Mouse (Mus musculus): Measurements from ENCODE around the gene Morc4.
A peak's percentile ranks its signal among the peaks of the same experiment; 100 is the strongest.

Morc4 gene

GRCm38 (mm10) chrX:139815201-139815600 lies 56.3 kb downstream of the Morc4 start:
- Histone ChIP-seq H3K27me3 (ENCODE audit: control insufficient read depth, insufficient read depth, low read length, poor library complexity, severe bottlenecking) (no peaks in the 10 kb centered on the region), H3K36me3 (ENCODE audit: control insufficient read depth, insufficient read depth, low read length, poor library complexity, severe bottlenecking) (no peaks in the 10 kb centered on the region)
- no peak for DNase-seq (ENCODE audit: low read depth, low spot score)

- Histone ChIP-seq H3K36me3 (ENCODE audit: control insufficient read depth, insufficient read depth, low read length, poor library complexity, severe bottlenecking) (no peaks in the 10 kb centered on the region), H3K27me3 (ENCODE audit: control insufficient read depth, insufficient read depth, low read length, poor library complexity, severe bottlenecking) (no peaks in the 10 kb centered on the region)
- DNase-seq (ENCODE audit: low read depth, low spot score), result peak; percentile 1
Measured at GRCm38 (mm10) chrX:139814018-139814635, 57.4 kb downstream of the Morc4 start.

- Histone ChIP-seq H3K36me3 (ENCODE audit: control insufficient read depth, insufficient read depth, low read length, poor library complexity, severe bottlenecking) (no peaks in the 10 kb centered on the region), H3K27me3 (ENCODE audit: control insufficient read depth, insufficient read depth, low read length, poor library complexity, severe bottlenecking) (no peaks in the 10 kb centered on the region)
- DNase-seq (ENCODE audit: low read depth, low spot score), result peak; percentile 2
Measured at GRCm38 (mm10) chrX:139813299-139814002, 58.0 kb downstream of the Morc4 start.

- Histone ChIP-seq H3K36me3 (ENCODE audit: control insufficient read depth, insufficient read depth, low read length, poor library complexity, severe bottlenecking) (no peaks in the 10 kb centered on the region), H3K27me3 (ENCODE audit: control insufficient read depth, insufficient read depth, low read length, poor library complexity, severe bottlenecking) (no peaks in the 10 kb centered on the region)
- peak; percentile 0 for DNase-seq (ENCODE audit: low read depth, low spot score)
Measured at GRCm38 (mm10) chrX:139812636-139813298, 58.7 kb downstream of the Morc4 start.

GRCm38 (mm10) chrX:139808501-139808900 lies 63.0 kb downstream of the Morc4 start:
- no peaks in the 10 kb centered on the region for H3K27me3 ChIP-seq (ENCODE audit: control insufficient read depth, insufficient read depth, low read length, poor library complexity, severe bottlenecking)
- H3K36me3 ChIP-seq (ENCODE audit: control insufficient read depth, insufficient read depth, low read length, poor library complexity, severe bottlenecking), result no peaks in the 10 kb centered on the region
- DNase-seq (ENCODE audit: low read depth, low spot score), result no peak

- no peaks in the 10 kb centered on the region for H3K36me3 ChIP-seq (ENCODE audit: control insufficient read depth, insufficient read depth, low read length, poor library complexity, severe bottlenecking)
- no peaks in the 10 kb centered on the region for H3K27me3 ChIP-seq (ENCODE audit: control insufficient read depth, insufficient read depth, low read length, poor library complexity, severe bottlenecking)
- no peak for DNase-seq (ENCODE audit: low read depth, low spot score)
Measured at GRCm38 (mm10) chrX:139808085-139808484, 63.4 kb downstream of the Morc4 start.

GRCm38 (mm10) chrX:139807391-139807790 lies 64.1 kb downstream of the Morc4 start:
- H3K27me3 ChIP-seq (ENCODE audit: control insufficient read depth, insufficient read depth, low read length, poor library complexity, severe bottlenecking), result no peaks in the 10 kb centered on the region
- H3K36me3 ChIP-seq (ENCODE audit: control insufficient read depth, insufficient read depth, low read length, poor library complexity, severe bottlenecking), result no peaks in the 10 kb centered on the region
- no peak for DNase-seq (ENCODE audit: low read depth, low spot score)

GRCm38 (mm10) chrX:139805918-139806317 lies 65.6 kb downstream of the Morc4 start:
- H3K36me3 ChIP-seq (ENCODE audit: control insufficient read depth, insufficient read depth, low read length, poor library complexity, severe bottlenecking), result no peaks in the 10 kb centered on the region
- H3K27me3 ChIP-seq (ENCODE audit: control insufficient read depth, insufficient read depth, low read length, poor library complexity, severe bottlenecking), result no peaks in the 10 kb centered on the region
- DNase-seq (ENCODE audit: low read depth, low spot score), result no peak

- Histone ChIP-seq H3K27me3 (ENCODE audit: control insufficient read depth, insufficient read depth, low read length, poor library complexity, severe bottlenecking) (no peaks in the 10 kb centered on the region), H3K36me3 (ENCODE audit: control insufficient read depth, insufficient read depth, low read length, poor library complexity, severe bottlenecking) (no peaks in the 10 kb centered on the region)
- DNase-seq (ENCODE audit: low read depth, low spot score), result no peak
Measured at GRCm38 (mm10) chrX:139803028-139803427, 68.4 kb downstream of the Morc4 start.

- Histone ChIP-seq H3K36me3 (ENCODE audit: control insufficient read depth, insufficient read depth, low read length, poor library complexity, severe bottlenecking) (no peaks in the 10 kb centered on the region), H3K27me3 (ENCODE audit: control insufficient read depth, insufficient read depth, low read length, poor library complexity, severe bottlenecking) (no peaks in the 10 kb centered on the region)
- DNase-seq (ENCODE audit: low read depth, low spot score), result no peak
Measured at GRCm38 (mm10) chrX:139800406-139800878, 71.0 kb downstream of the Morc4 start, which contains the start of gene Cldn2. TSS of gene Cldn2 (plus strand) at chrX:139800828.

- no peaks in the 10 kb centered on the region for H3K27me3 ChIP-seq (ENCODE audit: control insufficient read depth, insufficient read depth, low read length, poor library complexity, severe bottlenecking)
- DNase-seq (ENCODE audit: low read depth, low spot score), result no peak
- no peaks in the 10 kb centered on the region for H3K36me3 ChIP-seq (ENCODE audit: control insufficient read depth, insufficient read depth, low read length, poor library complexity, severe bottlenecking)
Measured at GRCm38 (mm10) chrX:139799953-139800352, 71.5 kb downstream of the Morc4 start.

GRCm38 (mm10) chrX:139797875-139798274 lies 73.6 kb downstream of the Morc4 start:
- H3K36me3 ChIP-seq (ENCODE audit: control insufficient read depth, insufficient read depth, low read length, poor library complexity, severe bottlenecking), result no peaks in the 10 kb centered on the region
- H3K27me3 ChIP-seq (ENCODE audit: control insufficient read depth, insufficient read depth, low read length, poor library complexity, severe bottlenecking), result no peaks in the 10 kb centered on the region
- no peak for DNase-seq (ENCODE audit: low read depth, low spot score)

- DNase-seq (ENCODE audit: low read depth, low spot score), result no peak
- no peaks in the 10 kb centered on the region for H3K27me3 ChIP-seq (ENCODE audit: control insufficient read depth, insufficient read depth, low read length, poor library complexity, severe bottlenecking)
- no peaks in the 10 kb centered on the region for H3K36me3 ChIP-seq (ENCODE audit: control insufficient read depth, insufficient read depth, low read length, poor library complexity, severe bottlenecking)
Measured at GRCm38 (mm10) chrX:139796037-139796436, 75.4 kb downstream of the Morc4 start.

- Histone ChIP-seq H3K36me3 (ENCODE audit: control insufficient read depth, insufficient read depth, low read length, poor library complexity, severe bottlenecking) (no peaks in the 10 kb centered on the region), H3K27me3 (ENCODE audit: control insufficient read depth, insufficient read depth, low read length, poor library complexity, severe bottlenecking) (no peaks in the 10 kb centered on the region)
- DNase-seq (ENCODE audit: low read depth, low spot score), result no peak
Measured at GRCm38 (mm10) chrX:139794072-139794845, 77.2 kb downstream of the Morc4 start.
